Mouse (Mus musculus): ENCODE measurements at regions not wholly inside any gene's neighbourhood (a gene's known extent, or its start where the extent isn't known, plus 50 kb on each side); places are given as distances from the start of the nearest gene placed in this dataset.

GRCm38 (mm10) chr16:29954700-29955099 lies 109.5 kb upstream of the Hes1 start:
- 59% methylated on average over 10 of the region's 10 CpGs for WGBS
- TF ChIP-seq POLR2A (IDR thresholded peaks at IDR 0.05; ENCODE audit: borderline replicate concordance, control insufficient read depth, low read depth, low read length) (no peak), CTCF (IDR thresholded peaks at IDR 0.05; ENCODE audit: control insufficient read depth, insufficient read depth, low read length) (no peak)
- H3K4me1 ChIP-seq (ENCODE audit: control insufficient read depth, insufficient read depth, low read length), result peaks cover 2% of the 10 kb centered on the region; the same call in 1 of the 2 replicates
- H3K4me3 ChIP-seq (replicated peaks; ENCODE audit: control insufficient read depth, low read depth, low read length), result no peak overlapping the region
- no peak overlapping the region for H3K27ac ChIP-seq (ENCODE audit: control insufficient read depth, insufficient read depth, low read depth, low read length, poor library complexity)

GRCm38 (mm10) chr16:29956904-29957303 lies 107.3 kb upstream of the Hes1 start:
- Histone ChIP-seq H3K4me3 (replicated peaks; ENCODE audit: control insufficient read depth, low read depth, low read length) (no peak overlapping the region), H3K4me1 (ENCODE audit: control insufficient read depth, insufficient read depth, low read length) (peaks cover 2% of the 10 kb centered on the region; the same call in 1 of the 2 replicates), H3K27ac (ENCODE audit: control insufficient read depth, insufficient read depth, low read depth, low read length, poor library complexity) (no peak overlapping the region)
- 81% methylated on average over 7 of the region's 7 CpGs for WGBS
- no peak for TF ChIP-seq CTCF (IDR thresholded peaks at IDR 0.05; ENCODE audit: control insufficient read depth, insufficient read depth, low read length)
- TF ChIP-seq POLR2A (IDR thresholded peaks at IDR 0.05; ENCODE audit: borderline replicate concordance, control insufficient read depth, low read depth, low read length), result no peak

- no peak overlapping the region for H3K4me3 ChIP-seq (replicated peaks; ENCODE audit: control insufficient read depth, low read depth, low read length)
- H3K4me1 ChIP-seq (ENCODE audit: control insufficient read depth, insufficient read depth, low read length), result no peaks in the 10 kb centered on the region
- H3K27ac ChIP-seq (ENCODE audit: control insufficient read depth, insufficient read depth, low read depth, low read length, poor library complexity), result no peak overlapping the region
- no peak for TF ChIP-seq CTCF (IDR thresholded peaks at IDR 0.05; ENCODE audit: control insufficient read depth, insufficient read depth, low read length)
- TF ChIP-seq POLR2A (IDR thresholded peaks at IDR 0.05; ENCODE audit: borderline replicate concordance, control insufficient read depth, low read depth, low read length), result no peak
- 85% methylated on average over 12 of the region's 12 CpGs for WGBS
Observed at GRCm38 (mm10) chr16:29959939-29960637, 104.1 kb upstream of the Hes1 start.

- TF ChIP-seq CTCF (IDR thresholded peaks at IDR 0.05; ENCODE audit: control insufficient read depth, insufficient read depth, low read length) (no peak), POLR2A (IDR thresholded peaks at IDR 0.05; ENCODE audit: borderline replicate concordance, control insufficient read depth, low read depth, low read length) (no peak)
- Histone ChIP-seq H3K27ac (ENCODE audit: control insufficient read depth, insufficient read depth, low read depth, low read length, poor library complexity) (no peak overlapping the region), H3K4me3 (replicated peaks; ENCODE audit: control insufficient read depth, low read depth, low read length) (no peak overlapping the region), H3K4me1 (ENCODE audit: control insufficient read depth, insufficient read depth, low read length) (no peaks in the 10 kb centered on the region; the same call in 1 of the 2 replicates)
- 87% methylated on average over 4 of the region's 4 CpGs for WGBS
Observed at GRCm38 (mm10) chr16:29963284-29963683, 100.9 kb upstream of the Hes1 start.

- H3K4me3 ChIP-seq (replicated peaks; ENCODE audit: control insufficient read depth, low read depth, low read length), result no peak overlapping the region
- H3K27ac ChIP-seq (ENCODE audit: control insufficient read depth, insufficient read depth, low read depth, low read length, poor library complexity), result no peak overlapping the region
- no peaks in the 10 kb centered on the region; the same call in 1 of the 2 replicates for H3K4me1 ChIP-seq (ENCODE audit: control insufficient read depth, insufficient read depth, low read length)
- WGBS, result 81% methylated on average over 8 of the region's 8 CpGs
- TF ChIP-seq CTCF (IDR thresholded peaks at IDR 0.05; ENCODE audit: control insufficient read depth, insufficient read depth, low read length) (no peak), POLR2A (IDR thresholded peaks at IDR 0.05; ENCODE audit: borderline replicate concordance, control insufficient read depth, low read depth, low read length) (no peak)
Observed at GRCm38 (mm10) chr16:29964563-29964962, 99.6 kb upstream of the Hes1 start.

- Histone ChIP-seq H3K4me3 (replicated peaks; ENCODE audit: control insufficient read depth, low read depth, low read length) (no peak overlapping the region), H3K27ac (ENCODE audit: control insufficient read depth, insufficient read depth, low read depth, low read length, poor library complexity) (no peak overlapping the region), H3K4me1 (ENCODE audit: control insufficient read depth, insufficient read depth, low read length) (no peaks in the 10 kb centered on the region; the same call in 1 of the 2 replicates)
- TF ChIP-seq CTCF (IDR thresholded peaks at IDR 0.05; ENCODE audit: control insufficient read depth, insufficient read depth, low read length) (no peak), POLR2A (IDR thresholded peaks at IDR 0.05; ENCODE audit: borderline replicate concordance, control insufficient read depth, low read depth, low read length) (no peak)
- 25% methylated on average over 5 of the region's 5 CpGs for WGBS
Observed at GRCm38 (mm10) chr16:29968743-29969142, 95.4 kb upstream of the Hes1 start.

GRCm38 (mm10) chr16:29972741-29973141 lies 91.4 kb upstream of the Hes1 start:
- H3K4me3 ChIP-seq (replicated peaks; ENCODE audit: control insufficient read depth, low read depth, low read length), result no peak overlapping the region
- WGBS, result 13% methylated on average over 1 of the region's 1 CpGs
- no peaks in the 10 kb centered on the region; the same call in 1 of the 2 replicates for H3K4me1 ChIP-seq (ENCODE audit: control insufficient read depth, insufficient read depth, low read length)
- TF ChIP-seq CTCF (IDR thresholded peaks at IDR 0.05; ENCODE audit: control insufficient read depth, insufficient read depth, low read length) (no peak), POLR2A (IDR thresholded peaks at IDR 0.05; ENCODE audit: borderline replicate concordance, control insufficient read depth, low read depth, low read length) (no peak)
- H3K27ac ChIP-seq (ENCODE audit: control insufficient read depth, insufficient read depth, low read depth, low read length, poor library complexity), result no peak overlapping the region

- TF ChIP-seq POLR2A (IDR thresholded peaks at IDR 0.05; ENCODE audit: borderline replicate concordance, control insufficient read depth, low read depth, low read length) (no peak), CTCF (IDR thresholded peaks at IDR 0.05; ENCODE audit: control insufficient read depth, insufficient read depth, low read length) (no peak)
- Histone ChIP-seq H3K4me1 (ENCODE audit: control insufficient read depth, insufficient read depth, low read length) (no peaks in the 10 kb centered on the region; the same call in 1 of the 2 replicates), H3K27ac (ENCODE audit: control insufficient read depth, insufficient read depth, low read depth, low read length, poor library complexity) (no peak overlapping the region), H3K4me3 (replicated peaks; ENCODE audit: control insufficient read depth, low read depth, low read length) (no peak overlapping the region)
- 51% methylated on average over 7 of the region's 7 CpGs for WGBS
Observed at GRCm38 (mm10) chr16:29973250-29973649, 90.9 kb upstream of the Hes1 start.
